Comparison of ENCODE assay signal across 8 mouse cellular contexts in genomic region chr11:108424111-108424510, GRCm38 (mm10). TPM values are rescaled to one million over a fixed set of nuclear protein-coding genes. Genes with fewer than 3 reads are reported as not detected.
A peak's percentile ranks its signal among the peaks of the same experiment; 100 is the strongest.
DNase-seq lines count a peak whose midpoint lies in the region; ATAC-seq lines count a peak whose summit lies in the region.

No protein-coding gene starts in this region.

- no peaks in the 10 kb centered on the region for H3K27me3 ChIP-seq in heart, embryonic 14.5 days (ENCODE audit: control insufficient read depth, insufficient read depth, low read length)
- H3K27me3 ChIP-seq in hindbrain, embryonic 15.5 days = no peaks in the 10 kb centered on the region
- H3K27me3 ChIP-seq in midbrain, embryonic 15.5 days (replicated peaks) = no peaks in the 10 kb centered on the region

- 15% methylated on average over 5 of the region's 5 CpGs for WGBS in heart, embryonic 14.5 days
- WGBS in hindbrain, embryonic 15.5 days = under 1% methylated on average over 5 of the region's 5 CpGs
- WGBS in midbrain, embryonic 15.5 days = 1% methylated on average over 5 of the region's 5 CpGs

- H3K4me2 ChIP-seq in heart, embryonic 14.5 days (ENCODE audit: low read length) = peak overlapping the region; percentile 83
- peak overlapping the region; percentile 71 for H3K4me2 ChIP-seq in hindbrain, embryonic 15.5 days
- H3K4me2 ChIP-seq in midbrain, embryonic 15.5 days = peak overlapping the region; percentile 77

- no peaks in the 10 kb centered on the region for H3K36me3 ChIP-seq in heart, embryonic 14.5 days (ENCODE audit: control insufficient read depth, insufficient read depth, low read length)
- no peaks in the 10 kb centered on the region for H3K36me3 ChIP-seq in hindbrain, embryonic 15.5 days
- H3K36me3 ChIP-seq in midbrain, embryonic 15.5 days (replicated peaks) = no peaks in the 10 kb centered on the region

- no peak for ATAC-seq in heart, embryonic 14.5 days (ENCODE audit: insufficient number of reproducible peaks, insufficient read depth, low FRiP score, low read depth)
- no peak for ATAC-seq in hindbrain, embryonic 15.5 days (ENCODE audit: low FRiP score, low read depth)
- ATAC-seq in midbrain, embryonic 15.5 days (replicated peaks) = no peak
- no peak for ATAC-seq in inflammation-experienced regulatory T-cells, adult 6 months

- peak overlapping the region; percentile 55 for H3K9ac ChIP-seq in heart, embryonic 14.5 days (ENCODE audit: low read length)
- H3K9ac ChIP-seq in hindbrain, embryonic 15.5 days = 0 out of 2 replicates have a peak overlapping the region, but pooled peaks have one; percentile 40
- H3K9ac ChIP-seq in midbrain, embryonic 15.5 days = peak overlapping the region; percentile 47; the same call in 1 of the 2 replicates

- H3K4me1 ChIP-seq in heart, embryonic 14.5 days (ENCODE audit: control insufficient read depth in 2 of 2, insufficient read depth in 2 of 2, low read length in 2 of 2) = peaks cover 5% of the 10 kb centered on the region in 2 experiments; a peak in 1 of 4 replicates
- peaks cover 21% of the 10 kb centered on the region for H3K4me1 ChIP-seq in hindbrain, embryonic 15.5 days (replicated peaks)
- peaks cover 24% of the 10 kb centered on the region for H3K4me1 ChIP-seq in midbrain, embryonic 15.5 days

- peak overlapping the region in 1 of 2 experiments; percentile 84; a peak in 2 of 4 replicates for H3K4me3 ChIP-seq in heart, embryonic 14.5 days (ENCODE audit: control insufficient read depth in 1 of 2, insufficient read depth in 1 of 2, low read depth in 1 of 2, low read length in 2 of 2)
- H3K4me3 ChIP-seq in hindbrain, embryonic 15.5 days = peak overlapping the region; percentile 58
- peak overlapping the region; percentile 60 for H3K4me3 ChIP-seq in midbrain, embryonic 15.5 days

- no peak overlapping the region for H3K27ac ChIP-seq in heart, embryonic 14.5 days (replicated peaks in 1 of 2; ENCODE audit: control insufficient read depth in 1 of 2, insufficient read depth in 1 of 2, low read depth in 2 of 2, low read length in 2 of 2)
- peak overlapping the region; percentile 71; the same call in 1 of the 2 replicates for H3K27ac ChIP-seq in hindbrain, embryonic 15.5 days (replicated peaks)
- H3K27ac ChIP-seq in midbrain, embryonic 15.5 days = peak overlapping the region; percentile 55

- no peak for DNase-seq in heart, adult 18-20 months
- peak; percentile 92 for DNase-seq in ZHBTc4 (ENCODE audit: low read depth, low spot score)
- DNase-seq in urinary bladder, postnatal 25 days (ENCODE audit: low spot score) = no peak
- DNase-seq in embryo, embryonic 9.5 days (ENCODE audit: extremely low spot score) = no peak

- H3K9me3 ChIP-seq in heart, embryonic 14.5 days (ENCODE audit: control insufficient read depth, low read length) = no peaks in the 10 kb centered on the region
- no peaks in the 10 kb centered on the region for H3K9me3 ChIP-seq in hindbrain, embryonic 15.5 days
- no peaks in the 10 kb centered on the region for H3K9me3 ChIP-seq in midbrain, embryonic 15.5 days

RNA-seq across cellular contexts. Expression of gene Cep112, which starts 0.9 kb away (rescaled TPM):
- polyA plus RNA-seq in heart, embryonic 14.5 days (2014; fragmentation: Nextera tagmentation; extraction: Ambion mirVana) = 9.2 and 10.7 TPM in 2 replicates
- total RNA-seq in heart, adult 18-20 months (2021) = 10 to 100 TPM; 10.4 to 11.2 TPM
- polyA plus RNA-seq in hindbrain, embryonic 15.5 days (2015; fragmentation: Nextera tagmentation; extraction: Ambion mirVana) = 13.3 and 13.5 TPM in 2 replicates
- 25.1 and 29.7 TPM in 2 replicates for polyA plus RNA-seq in midbrain, embryonic 15.5 days (2015; fragmentation: Nextera tagmentation; extraction: Ambion mirVana)
- polyA plus RNA-seq in inflammation-experienced regulatory T-cells, adult 6 months (2017; shearing (Covaris generic)) = 1 to 10 TPM in 2 of 3 experiments, under 1 TPM in 1; 0.62 to 1.8 (median 1.0) TPM

Comparison
In these comparisons a context has a peak if more than half of its experiments do, and no peak if none do; other contexts are left out.
1. H3K27ac ChIP-seq: peak in hindbrain, embryonic 15.5 days (single experiment) and midbrain, embryonic 15.5 days (single experiment); none in heart, embryonic 14.5 days (0 of 2).
2. Peak in every context shown above with its lines, with median percentiles within 50 percentile points of each other: H3K4me2 ChIP-seq and H3K9ac ChIP-seq.